Mouse (Mus musculus) MEL (cell line): Measurements from ENCODE around the gene Tead1.

ENCODE experiments used
- CHD2 ChIP-seq: IDR thresholded peaks from 2 replicates; pipeline ENCODE4 v1.6.1; 2011; ENCODE audit warnings: low read length, improper control_type of control experiment
- CTCF ChIP-seq, 3 experiments: IDR thresholded peaks in 2 of 3; conservative IDR thresholded peaks in 1 of 3; 2 replicates each; pipeline ENCODE4 v1.5.1; 2011 to 2012; ENCODE audit warnings: low read length in 3 of 3, low read depth in 2 of 3, mild to moderate bottlenecking in 2 of 3, improper control_type of control experiment in 1 of 3, inconsistent platforms in 1 of 3, mixed read lengths in 1 of 3, moderate library complexity in 1 of 3; ENCODE audit not compliant: control insufficient read depth in 1 of 3, insufficient read depth in 1 of 3, poor library complexity in 1 of 3, severe bottlenecking in 1 of 3
- EP300 ChIP-seq, 2 experiments: IDR thresholded peaks; 2 replicates each; pipeline ENCODE4 v1.6.1; 2011; ENCODE audit warnings: improper control_type of control experiment in 2 of 2, low read length in 2 of 2, low read depth in 1 of 2, mild to moderate bottlenecking in 1 of 2
- MAFK ChIP-seq: IDR thresholded peaks from 2 replicates; pipeline ENCODE4 v1.6.1; 2011; ENCODE audit warnings: low read depth, mild to moderate bottlenecking, low read length, improper control_type of control experiment, borderline replicate concordance
- MAX ChIP-seq: IDR thresholded peaks from 2 replicates; pipeline ENCODE4 v1.6.1; 2011; ENCODE audit warnings: low read length, improper control_type of control experiment
- POLR2A ChIP-seq, 2 experiments: IDR thresholded peaks; 2 replicates each; pipeline ENCODE4 v1.6.1; 2011 to 2012; ENCODE audit warnings: low read length in 2 of 2, mild to moderate bottlenecking in 2 of 2, control low read depth in 1 of 2, improper control_type of control experiment in 1 of 2, low read depth in 1 of 2, moderate library complexity in 1 of 2; ENCODE audit not compliant: control insufficient read depth in 1 of 2, insufficient read depth in 1 of 2, poor library complexity in 1 of 2
- POLR2AphosphoS5 ChIP-seq: IDR thresholded peaks from 2 replicates; pipeline ENCODE4 v1.6.1; 2012; ENCODE audit warnings: low read depth, borderline replicate concordance, mild to moderate bottlenecking, inconsistent platforms, low read length, moderate library complexity, mixed read lengths
- RAD21 ChIP-seq: IDR thresholded peaks from 2 replicates; pipeline ENCODE4 v1.6.1; 2011; ENCODE audit warnings: mild to moderate bottlenecking, low read depth, low read length, improper control_type of control experiment
- SIN3A ChIP-seq: IDR thresholded peaks from 2 replicates; pipeline ENCODE4 v1.6.1; 2012; ENCODE audit warnings: low read length, improper control_type of control experiment, inconsistent platforms
- SMC3 ChIP-seq: IDR thresholded peaks from 2 replicates; pipeline ENCODE4 v1.6.1; 2011; ENCODE audit warnings: low read depth, low read length, improper control_type of control experiment
- USF1 ChIP-seq: IDR thresholded peaks from 2 replicates; pipeline ENCODE4 v1.6.1; 2014; ENCODE audit warnings: low read depth, mild to moderate bottlenecking, inconsistent platforms, low read length, improper control_type of control experiment, moderate library complexity
- ZC3H11A ChIP-seq: IDR thresholded peaks from 2 replicates; pipeline ENCODE4 v1.6.1; 2012; ENCODE audit warnings: low read depth, mild to moderate bottlenecking, inconsistent platforms, low read length, improper control_type of control experiment

DNA sequence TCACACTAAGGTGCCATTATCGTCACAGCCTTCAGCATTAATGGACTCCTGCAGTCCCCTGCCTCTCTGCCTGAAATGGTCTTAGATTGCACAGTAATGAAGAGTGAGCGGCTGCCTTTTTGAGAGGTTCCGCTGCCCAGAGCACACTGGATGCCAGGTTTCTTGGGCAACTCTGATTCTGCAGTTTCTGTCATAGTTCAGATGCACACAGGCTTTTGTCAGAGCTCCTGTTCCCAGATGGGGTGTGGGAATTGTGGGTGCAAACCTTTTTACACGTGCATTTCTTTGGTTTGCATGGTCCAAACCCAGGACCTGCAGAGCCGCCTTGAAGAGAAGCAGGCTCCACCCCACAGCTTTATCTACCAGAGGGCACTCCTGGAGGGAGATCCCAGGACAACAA lies 19.3 kb upstream of the Tead1 start:
- no peak for TF ChIP-seq CTCF (IDR thresholded peaks at IDR 0.05 in 2 of 3, conservative IDR thresholded peaks at IDR 0.05 in 1 of 3; ENCODE audit: control insufficient read depth in 1 of 3, insufficient read depth in 1 of 3, low read depth in 2 of 3, low read length in 3 of 3, poor library complexity in 1 of 3, severe bottlenecking in 1 of 3)
- TF ChIP-seq MAFK: no peak
- no peak for TF ChIP-seq POLR2A (IDR thresholded peaks at IDR 0.05; ENCODE audit: control insufficient read depth in 1 of 2, insufficient read depth in 1 of 2, low read depth in 1 of 2, low read length in 2 of 2, poor library complexity in 1 of 2)
- no peak for TF ChIP-seq POLR2AphosphoS5
- TF ChIP-seq SMC3: no peak
- no peak for TF ChIP-seq MAX
- no peak for TF ChIP-seq ZC3H11A
- TF ChIP-seq CHD2: no peak
- TF ChIP-seq EP300 (IDR thresholded peaks at IDR 0.05; ENCODE audit: low read depth in 1 of 2, low read length in 2 of 2): no peak
- TF ChIP-seq RAD21: no peak
- TF ChIP-seq SIN3A: no peak
- no peak for TF ChIP-seq USF1
